Mouse (Mus musculus) cortical plate, adult 2 months (tissue): ENCODE data around the gene Nfam1.

Source experiments
- CTCF ChIP-seq: fragments of 200-500 bp; IDR thresholded peaks from 2 replicates; pipeline ENCODE4 v1.5.1; 2011; ENCODE audit warnings: mild to moderate bottlenecking, control low read depth, low read length; ENCODE audit not compliant: insufficient read depth; ENCODE audit errors: extremely low read depth
- POLR2A ChIP-seq: fragments of 200-500 bp; IDR thresholded peaks from 2 replicates; pipeline ENCODE4 v1.6.1; 2011; ENCODE audit warnings: mild to moderate bottlenecking, low read length, control low read depth; ENCODE audit not compliant: insufficient read depth; ENCODE audit errors: extremely low read depth

DNA sequence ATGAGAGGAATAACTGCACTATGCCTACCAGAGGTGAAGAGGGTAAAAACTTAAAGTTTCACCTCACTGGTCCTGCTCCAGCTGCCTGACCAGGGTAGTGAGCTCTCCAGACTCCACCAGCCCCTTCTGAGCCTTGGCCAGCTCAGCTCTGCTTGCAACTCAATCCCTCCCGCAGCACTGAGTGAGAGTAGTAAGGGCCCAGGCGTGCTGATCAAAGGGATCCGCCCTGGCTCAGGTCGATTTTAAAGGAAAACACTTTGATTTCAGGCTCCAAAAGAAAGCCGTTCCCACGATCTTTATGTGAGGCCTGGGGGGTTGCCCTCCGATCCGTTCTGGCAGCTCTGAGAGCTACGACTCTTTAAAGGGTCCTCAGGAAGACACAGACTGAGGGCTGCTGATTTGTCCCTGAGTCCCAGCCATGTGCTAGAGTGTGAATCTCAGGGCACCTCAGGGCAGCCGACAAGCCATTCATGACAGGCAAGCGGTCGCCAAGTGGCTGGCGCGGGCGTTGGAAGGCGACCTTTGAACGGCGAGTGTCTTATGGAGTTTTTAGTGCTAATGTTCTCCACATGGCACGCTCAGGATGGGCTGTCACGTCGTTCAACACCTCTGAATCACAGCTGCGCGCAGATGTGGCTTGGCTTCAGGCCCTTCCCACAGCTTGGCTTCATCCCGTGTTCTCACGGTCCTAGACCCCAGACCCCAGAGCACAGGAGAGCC lies 7.9 kb downstream of the Nfam1 start:
- no peak for TF ChIP-seq POLR2A
- no peak for TF ChIP-seq CTCF
